Mouse (Mus musculus): ENCODE data around the gene Numbl. TPM values are rescaled to one million over a fixed set of nuclear protein-coding genes. Genes with fewer than 3 reads are reported as not detected.
"Not testable (repeated sequence)": the region's sequence is repeated elsewhere in the genome, so short reads cannot be mapped to it uniquely, and the experiment has no call there.

Gene Numbl
- total RNA-seq (2021), result 1 to 10 TPM; 7.9 to 8.5 TPM
- long read RNA-seq, experiment 1, partial matches to known transcripts, result 1 of 4 reads
- long read RNA-seq, experiment 1, other reads (novel, unspliced or antisense), result 0 of 4 reads
- long read RNA-seq, experiment 2, partial matches to known transcripts, result 1 of 6 reads
- long read RNA-seq, experiment 2, other reads (novel, unspliced or antisense), result 1 of 6 reads

GRCm38 (mm10) chr7:27258205-27258899 lies at the start of gene Numbl:
Numbl (plus strand) TSS chr7:27258433.
- intact Hi-C loops (cut with DNase I), result loop anchor here (2.0 kb wide), 1 partner anchor 24 kb away; no protein-coding TSS in a partner anchor
- peak; percentile 92 for DNase-seq

- intact Hi-C loops (cut with DNase I), result no loop called here
- no peak for DNase-seq
Observed at GRCm38 (mm10) chr7:27212626-27213025, 45.6 kb upstream of the Numbl start.

DNA sequence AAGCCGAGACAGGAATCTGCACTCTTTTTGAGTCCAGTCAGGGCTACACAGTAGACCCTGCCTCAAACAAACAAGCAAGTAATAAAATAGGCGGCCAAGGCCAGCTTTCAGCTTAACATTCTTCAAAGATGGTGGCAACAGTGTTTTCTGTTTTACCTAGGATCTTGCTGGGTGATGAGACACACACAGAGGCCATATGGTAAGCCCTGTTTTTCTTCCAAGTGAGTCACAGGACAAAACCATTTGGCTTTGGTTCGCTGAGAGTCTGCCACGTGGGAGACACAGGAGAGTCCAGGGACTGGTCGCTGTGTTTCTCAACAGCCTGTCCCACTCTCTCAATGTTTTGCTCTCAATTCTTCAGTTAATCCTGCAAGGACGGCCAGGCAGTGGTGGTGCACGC lies 39.6 kb upstream of the Numbl start:
- intact Hi-C loops (cut with DNase I), result no loop called here
- DNase-seq, result no peak

DNA sequence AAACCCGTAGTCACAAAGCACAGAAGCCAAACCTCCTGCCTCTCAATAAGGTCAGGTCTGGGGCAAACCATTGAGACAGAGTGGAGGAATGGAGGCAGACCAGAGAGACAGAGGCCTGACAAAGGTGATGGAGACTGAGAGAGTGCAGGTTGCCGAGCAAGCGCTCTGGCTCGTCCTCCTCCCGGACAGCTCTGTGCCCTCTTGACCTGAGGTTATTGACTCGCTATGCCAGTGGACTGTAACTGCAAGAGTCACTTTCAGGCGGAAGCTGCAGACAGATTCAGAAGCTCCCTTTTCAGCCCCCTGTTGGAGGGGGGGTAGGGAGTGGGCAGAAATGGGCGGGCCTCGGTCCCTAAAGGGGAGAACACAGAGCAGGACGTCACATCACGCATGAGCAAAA lies 38.3 kb upstream of the Numbl start:
- DNase-seq, result no peak
- intact Hi-C loops (cut with DNase I), result no loop called here

- intact Hi-C loops (cut with DNase I), result no loop called here
- no peak for DNase-seq
Observed at GRCm38 (mm10) chr7:27221939-27222338, 36.3 kb upstream of the Numbl start.

DNA sequence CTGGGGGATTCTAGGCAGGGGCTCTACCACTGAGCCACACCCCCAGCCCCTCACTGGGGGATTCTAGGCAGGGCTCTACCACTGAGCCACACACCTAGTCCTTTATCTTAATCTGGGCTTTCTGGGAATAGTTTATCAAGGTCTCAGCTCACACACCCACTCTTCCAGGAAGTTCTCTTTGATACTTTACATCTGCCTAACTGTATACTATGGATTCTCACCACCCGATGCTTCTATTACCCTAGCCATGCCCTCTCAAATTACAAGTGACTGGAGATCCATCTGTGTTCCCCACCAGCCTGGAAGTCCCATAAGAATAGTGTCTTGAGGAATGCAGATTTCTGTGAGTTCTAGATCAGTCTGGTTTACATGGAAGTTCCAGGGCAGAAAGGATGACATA lies 35.7 kb upstream of the Numbl start:
- no peak for DNase-seq
- intact Hi-C loops (cut with DNase I), result no loop called here

GRCm38 (mm10) chr7:27224877-27225575 lies 33.2 kb upstream of the Numbl start:
- DNase-seq, result peak; percentile 32 to 40
- intact Hi-C loops (cut with DNase I), result no loop called here

- intact Hi-C loops (cut with DNase I), result no loop called here
- no peak for DNase-seq
Observed at GRCm38 (mm10) chr7:27227276-27227675, 31.0 kb upstream of the Numbl start.

DNA sequence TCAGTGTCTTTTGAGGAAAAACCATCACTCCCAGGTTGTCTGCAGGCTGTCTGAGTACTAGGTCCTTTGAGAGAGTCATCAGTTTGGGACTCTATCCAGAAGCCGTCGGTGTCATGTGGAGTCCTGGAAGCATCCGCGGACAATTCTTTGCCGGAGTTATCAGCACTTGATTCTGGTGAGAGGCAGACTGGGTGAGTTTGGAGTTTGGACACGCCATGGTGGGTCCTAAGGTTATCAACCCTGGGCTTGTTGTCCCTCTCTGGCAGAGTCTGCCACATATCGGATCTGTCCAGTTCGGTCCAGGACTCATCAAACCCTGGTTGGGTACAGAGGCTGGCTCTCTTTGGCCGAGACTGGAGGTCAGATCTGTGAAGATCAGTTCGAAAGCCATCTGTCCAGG lies 30.6 kb upstream of the Numbl start:
- DNase-seq, result peak in 1 of 2 experiments; percentile 17
- intact Hi-C loops (cut with DNase I), result no loop called here

- peak; percentile 88 to 91 for DNase-seq
- intact Hi-C loops (cut with DNase I), result no loop called here
Observed at GRCm38 (mm10) chr7:27228281-27228821, 29.9 kb upstream of the Numbl start, which contains the start of gene Itpkc. Itpkc (minus strand) TSS chr7:27228661.

DNA sequence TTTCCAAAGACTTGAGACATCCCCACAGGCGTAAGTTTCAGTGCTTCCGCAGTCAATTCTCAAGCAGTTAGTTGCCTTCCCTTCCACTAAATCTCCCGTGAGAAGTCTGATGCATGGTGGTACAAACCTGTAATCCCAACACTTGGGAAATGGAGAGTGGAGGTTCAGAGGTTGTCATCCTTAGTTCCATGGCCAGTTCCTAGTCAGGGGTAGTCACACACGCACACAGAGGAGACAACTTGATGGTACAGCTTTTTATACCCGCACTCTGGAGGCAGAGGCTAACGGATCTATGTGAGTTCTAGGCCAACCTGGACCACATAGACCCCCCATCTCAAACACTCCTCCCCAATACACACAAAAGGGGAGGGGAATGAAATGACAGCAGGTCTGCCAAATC lies 29.4 kb upstream of the Numbl start:
- no peak for DNase-seq
- intact Hi-C loops (cut with DNase I), result no loop called here

DNA sequence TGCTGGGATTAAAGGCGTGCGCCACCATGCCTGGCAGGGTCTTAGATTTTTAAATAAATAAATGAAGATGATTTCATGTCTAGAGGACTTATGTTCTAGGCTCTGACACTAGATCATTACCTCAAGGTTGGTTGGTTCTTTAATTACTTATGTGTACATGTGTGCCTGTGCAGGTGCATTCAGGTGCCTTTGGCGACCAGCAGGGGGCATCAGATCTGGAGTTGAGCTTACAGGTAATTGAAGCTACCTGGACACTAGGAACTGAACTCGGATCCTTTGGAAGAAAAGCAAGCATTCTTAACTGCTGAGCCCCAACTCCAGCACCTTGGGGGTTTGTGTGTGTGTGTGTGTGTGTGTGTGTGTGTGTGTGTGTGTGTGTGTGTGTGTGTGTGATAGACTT lies 27.5 kb upstream of the Numbl start:
- no peak for DNase-seq
- intact Hi-C loops (cut with DNase I), result no loop called here

DNA sequence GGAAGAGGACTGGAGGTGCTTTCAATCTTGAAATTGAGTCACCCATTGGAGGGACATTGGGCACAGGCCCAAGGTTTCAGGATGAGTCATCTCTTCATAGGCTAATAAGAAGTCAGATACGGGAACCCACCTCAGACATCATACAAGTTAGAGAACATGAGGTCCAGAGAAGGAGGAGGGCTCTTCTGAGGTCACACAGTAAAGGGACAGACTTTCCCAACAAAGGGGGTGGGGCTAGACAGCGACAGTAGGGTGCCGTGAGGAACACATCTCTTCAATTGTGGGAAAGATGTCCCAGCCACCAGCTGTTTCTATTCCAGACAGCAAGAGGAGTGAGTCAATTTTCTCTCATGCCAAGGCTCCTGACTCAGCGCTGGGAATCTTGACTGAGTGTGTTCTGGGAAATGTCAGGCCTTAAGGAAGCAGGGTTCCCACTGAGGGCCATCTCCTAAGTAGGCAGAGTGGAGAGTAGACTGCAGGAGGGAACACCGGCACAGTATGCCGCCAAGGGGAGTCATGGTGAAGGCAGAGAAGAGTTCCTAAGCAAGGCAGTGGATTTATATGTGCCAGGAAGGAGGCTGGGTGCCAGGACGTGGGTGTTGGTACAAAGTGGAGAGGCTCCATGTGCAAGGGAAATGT lies 26.4 kb upstream of the Numbl start:
- intact Hi-C loops (cut with DNase I), result loop anchor here (2.0 kb wide), 1 partner anchor 73 kb away; no protein-coding TSS in a partner anchor
- DNase-seq, result peak; percentile 49 to 53

DNA sequence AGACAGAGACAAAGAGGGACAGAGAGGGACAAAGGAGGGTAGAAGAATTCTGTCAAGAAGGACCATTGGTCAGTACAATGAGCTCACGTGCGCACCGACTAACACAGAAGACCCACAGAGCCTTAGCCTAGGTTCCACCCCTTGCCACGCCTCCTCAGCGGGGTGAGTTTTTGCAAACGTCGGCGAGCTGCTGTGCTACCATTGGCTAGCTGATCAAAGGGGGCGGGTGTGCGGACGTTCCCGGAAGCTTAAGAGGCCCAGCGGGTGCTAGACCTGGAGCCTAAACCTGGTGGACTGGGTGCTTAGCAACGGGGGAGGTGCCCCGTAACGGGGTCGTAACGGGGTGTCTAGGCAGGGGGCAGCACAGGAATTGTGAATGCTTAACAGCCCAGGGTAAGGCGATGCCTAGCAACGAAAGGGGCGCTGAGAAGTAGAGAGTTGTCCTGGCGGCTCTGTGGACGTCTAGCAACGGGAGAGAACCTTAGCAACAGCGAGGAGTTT lies 25.4 kb upstream of the Numbl start, which contains the start of gene Coq8b:
TSS of gene Coq8b (plus strand) at position 243 of the 501 bp plus-strand sequence.
- peak; percentile 92 to 94 for DNase-seq
- intact Hi-C loops (cut with DNase I), result loop anchor here (2.0 kb wide), 1 partner anchor 74 kb away; no protein-coding TSS in a partner anchor

- intact Hi-C loops (cut with DNase I), result loop anchor here (2.0 kb wide), 1 partner anchor 74 kb away; no protein-coding TSS in a partner anchor
- no peak for DNase-seq
Observed at GRCm38 (mm10) chr7:27233300-27233699, 24.9 kb upstream of the Numbl start.

GRCm38 (mm10) chr7:27235726-27236125 lies 22.5 kb upstream of the Numbl start:
- DNase-seq, result no peak
- intact Hi-C loops (cut with DNase I), result loop anchor here (2.0 kb wide), 1 partner anchor 23 kb away; the partner anchor contains the start of gene Numbl

DNA sequence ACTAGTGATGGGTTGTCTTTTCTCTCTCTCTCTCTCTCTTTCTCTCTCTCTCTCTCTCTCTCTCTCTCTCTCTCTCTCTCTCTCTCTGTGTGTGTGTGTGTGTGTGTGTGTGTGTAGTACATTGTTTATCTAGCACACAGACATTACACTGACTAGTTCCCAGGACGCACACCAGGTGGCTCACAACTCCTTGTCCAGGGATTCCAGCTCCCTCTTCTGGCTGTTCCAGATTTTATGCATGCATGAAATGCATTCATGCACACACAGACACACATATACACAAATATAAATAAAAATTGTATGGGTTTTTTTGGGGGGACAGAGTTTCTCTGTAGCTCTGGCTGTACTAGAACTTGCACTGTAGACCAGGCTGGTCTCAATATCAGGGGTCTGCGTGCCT lies 20.7 kb upstream of the Numbl start:
- intact Hi-C loops (cut with DNase I), result no loop called here
- DNase-seq, result no peak

- DNase-seq, result no peak
- intact Hi-C loops (cut with DNase I), result no loop called here
Observed at GRCm38 (mm10) chr7:27238568-27238967, 19.7 kb upstream of the Numbl start.

DNA sequence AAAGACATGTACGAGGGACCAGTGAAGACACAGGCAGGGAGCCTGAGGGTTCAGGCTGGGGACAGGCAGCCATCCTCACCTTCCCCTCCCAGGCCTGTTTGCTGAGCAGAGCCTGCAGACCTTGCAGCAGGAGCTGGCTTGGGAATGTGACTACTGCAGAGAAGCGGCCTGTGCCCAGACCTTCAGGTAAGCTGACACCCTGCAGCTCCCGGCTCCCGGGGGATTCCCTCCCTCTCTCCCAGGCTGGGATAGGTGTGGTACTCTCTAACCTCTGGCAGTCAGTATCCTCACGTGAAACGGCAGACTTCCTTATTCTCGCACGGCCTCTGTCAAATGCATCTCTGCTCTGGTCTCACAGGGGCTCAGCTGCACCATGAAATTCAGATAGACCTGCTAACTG lies 15.0 kb upstream of the Numbl start:
- intact Hi-C loops (cut with DNase I), result loop anchor here (5.0 kb wide), 1 partner anchor 34 kb away; no protein-coding TSS in a partner anchor
- DNase-seq, result no peak

DNA sequence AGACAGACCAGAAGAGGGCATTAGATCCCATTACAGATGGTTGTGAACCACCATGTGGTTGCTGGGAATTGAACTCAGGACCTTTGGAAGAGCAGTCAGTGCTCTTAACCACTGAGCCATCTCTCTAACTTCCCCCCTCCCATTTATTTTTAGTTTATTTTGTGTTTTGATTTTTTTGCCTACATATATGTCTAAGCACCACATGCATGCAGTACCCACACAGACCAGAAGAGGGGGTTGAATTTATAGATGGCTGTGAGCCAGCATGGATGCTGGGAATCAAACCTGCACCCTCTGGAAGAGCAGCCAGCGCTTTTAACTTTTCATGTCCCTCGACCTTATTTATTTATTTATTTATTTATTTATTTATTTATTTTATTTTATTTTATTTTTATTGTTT lies 14.1 kb upstream of the Numbl start:
- not testable (repeated sequence) for DNase-seq
- intact Hi-C loops (cut with DNase I), result loop anchor here (5.0 kb wide), 1 partner anchor 33 kb away; no protein-coding TSS in a partner anchor
